Mouse (Mus musculus) testis, adult 2 months (tissue): ENCODE measurements around the gene Mepce.

ENCODE experiments used
- CTCF ChIP-seq: fragments of 200-500 bp; IDR thresholded peaks from 2 replicates; pipeline ENCODE4 v1.5.1; 2012; ENCODE audit warnings: low read depth, mild to moderate bottlenecking, inconsistent platforms, low read length, moderate library complexity; ENCODE audit not compliant: control insufficient read depth, insufficient read depth, insufficient replicate concordance
- POLR2A ChIP-seq: fragments of 200-500 bp; IDR thresholded peaks from 2 replicates; pipeline ENCODE4 v1.6.1; 2012; ENCODE audit warnings: low read depth, mild to moderate bottlenecking, inconsistent platforms, low read length, moderate library complexity; ENCODE audit not compliant: control insufficient read depth

- TF ChIP-seq POLR2A (no peak), CTCF (no peak)
These were observed 14.7 kb downstream of the Mepce start for GRCm38 (mm10) chr5:137772755-137773154.
